Mouse (Mus musculus): ENCODE measurements around the gene Olfr875.
"Not testable (repeated sequence)": the region's sequence is repeated elsewhere in the genome, so short reads cannot be mapped to it uniquely, and the experiment has no call there.

Gene Olfr875

DNA sequence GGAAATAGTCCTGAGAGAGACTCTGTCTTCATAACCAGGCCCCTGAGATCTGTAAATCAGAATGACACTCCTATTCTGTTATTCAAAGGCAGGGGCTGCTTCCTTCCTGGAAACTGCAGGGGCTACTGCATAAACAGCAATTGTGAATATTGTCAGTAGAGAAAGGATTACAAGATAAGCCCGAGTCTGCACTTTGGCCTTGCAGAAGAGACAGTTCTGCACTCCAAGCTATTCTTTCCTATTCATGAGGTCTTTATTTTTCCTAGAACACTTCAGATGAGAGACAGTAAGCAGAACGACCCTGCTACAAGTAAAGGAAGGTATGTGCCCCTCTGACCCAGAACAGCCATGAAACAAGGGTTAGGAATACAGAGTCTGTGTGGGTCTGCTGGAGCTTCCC, at the start of gene Olfr875:
Gene Olfr875, plus strand, starts transcription at position 99 of the 400 bp plus-strand sequence.
- in situ Hi-C loops (cut with MboI; ENCODE audit: unreplicated experiment in 2 of 2) = no loop called here

DNA sequence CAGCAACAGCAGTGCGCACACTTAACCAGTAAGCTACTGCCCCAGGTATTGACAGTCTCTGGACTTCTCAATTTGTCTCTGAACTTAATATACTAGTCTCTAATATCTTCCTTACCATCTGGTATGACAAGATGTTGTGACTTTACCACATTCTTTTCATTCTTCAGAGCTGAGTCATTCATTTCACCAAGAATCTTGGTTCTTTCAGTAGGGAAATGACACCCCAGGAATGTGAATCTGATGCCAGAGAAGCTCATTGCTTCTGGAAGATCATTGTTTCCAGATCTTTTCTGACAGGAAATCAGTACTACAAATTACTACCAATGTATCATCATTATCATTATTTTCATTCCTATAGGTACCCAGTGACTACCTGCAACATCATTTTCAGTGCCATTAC, 37.3 kb upstream of the Olfr875 start:
- in situ Hi-C loops (cut with MboI; ENCODE audit: unreplicated experiment in 2 of 2) = no loop called here

DNA sequence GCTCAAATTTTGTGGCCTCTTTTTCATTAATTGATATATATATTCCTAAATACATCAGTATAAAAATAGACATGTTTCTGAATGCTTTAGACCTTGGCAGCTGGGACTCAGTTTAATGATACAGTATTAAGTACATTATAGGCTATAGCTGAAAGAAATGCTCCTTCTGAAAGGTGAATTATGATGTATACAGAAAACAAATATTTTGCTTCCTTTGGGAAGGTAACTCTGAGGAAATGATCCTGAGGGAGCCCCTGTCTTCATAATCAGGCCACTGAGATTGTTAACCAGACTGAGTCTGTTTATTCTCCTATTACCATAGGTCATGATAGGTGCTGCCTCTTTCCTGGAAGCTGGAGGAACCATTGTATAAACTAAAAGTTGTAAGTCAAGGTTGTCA, 26.9 kb upstream of the Olfr875 start, which contains the start of gene Olfr874:
Gene Olfr874, plus strand, starts transcription at position 301 of the 400 bp plus-strand sequence.
- in situ Hi-C loops (cut with MboI; ENCODE audit: unreplicated experiment in 2 of 2) = no loop called here

DNA sequence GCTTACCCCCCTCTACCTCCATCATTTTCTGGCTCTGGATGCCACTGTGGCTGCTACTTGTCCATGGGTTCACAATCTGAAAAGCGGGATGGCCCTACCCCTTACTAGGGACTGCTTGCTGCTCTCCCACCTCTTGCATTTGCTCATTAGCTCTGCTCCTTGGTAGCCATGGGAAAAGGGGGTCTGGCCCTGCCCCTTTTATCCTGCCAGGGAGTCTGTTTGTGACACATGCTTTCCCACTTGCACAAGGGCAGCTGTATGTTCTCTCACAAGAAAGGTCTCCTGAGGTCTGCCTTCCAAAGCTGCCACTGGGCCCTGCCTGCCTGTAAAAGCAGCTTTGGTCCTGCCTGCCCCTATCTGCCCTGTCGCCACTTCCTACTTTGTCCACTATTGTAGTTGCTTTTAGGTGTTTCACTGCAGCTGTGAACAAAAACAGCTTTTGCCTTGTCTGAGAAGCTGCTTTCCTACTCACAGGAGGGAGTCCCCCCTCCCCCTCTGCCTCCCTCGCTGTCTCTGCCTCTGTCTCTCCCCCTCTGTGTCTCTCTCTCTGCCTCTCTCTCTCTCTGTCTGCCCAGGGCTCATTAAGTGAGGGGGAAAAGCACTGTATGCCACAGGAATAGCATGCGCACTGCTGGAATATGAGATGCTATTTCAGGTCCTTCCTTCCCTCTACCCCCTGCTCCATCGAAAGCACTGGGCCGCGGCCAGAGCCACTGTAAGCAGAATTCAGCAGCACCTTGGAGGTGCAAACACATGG, 21.2 kb upstream of the Olfr875 start:
- in situ Hi-C loops (cut with MboI; ENCODE audit: unreplicated experiment in 2 of 2) = no loop called here

DNA sequence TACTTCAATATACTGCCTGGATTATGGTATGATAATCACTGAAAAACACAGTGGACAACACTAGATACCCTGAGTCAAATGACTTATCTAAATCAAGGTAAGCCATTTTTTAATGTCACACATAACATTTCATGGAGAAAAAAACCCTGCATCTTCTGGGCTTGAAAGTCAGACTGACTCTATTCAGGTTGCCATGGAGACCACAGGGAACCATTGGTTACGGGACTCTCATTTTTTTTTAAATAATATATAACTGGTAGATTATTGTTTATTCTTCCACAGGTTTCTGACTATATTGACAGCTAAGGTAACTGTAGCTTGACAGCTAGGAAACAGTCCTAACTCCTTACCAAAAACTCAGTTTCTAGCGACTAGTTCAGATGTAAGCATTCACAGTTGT, 20.2 kb upstream of the Olfr875 start:
- in situ Hi-C loops (cut with MboI; ENCODE audit: unreplicated experiment in 2 of 2) = no loop called here

DNA sequence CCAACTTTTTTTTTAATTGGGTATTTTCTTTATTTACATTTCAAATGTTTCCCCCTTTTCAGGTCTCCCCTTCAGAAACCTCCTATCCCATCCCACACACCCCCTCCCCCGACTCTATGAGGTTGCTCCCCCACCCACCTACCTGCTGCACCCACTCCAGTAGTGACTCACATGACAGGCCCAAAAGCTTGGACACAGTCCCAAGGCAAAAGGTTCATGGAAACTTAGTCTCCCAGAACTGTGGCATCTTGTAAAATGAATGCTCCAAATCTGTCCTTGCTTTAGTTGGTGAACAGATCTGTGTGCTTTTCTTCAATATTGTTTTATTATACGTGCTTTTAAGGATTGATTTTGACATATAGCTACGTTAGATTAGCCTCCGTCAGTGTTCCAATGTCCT, 19.7 kb upstream of the Olfr875 start:
- in situ Hi-C loops (cut with MboI; ENCODE audit: unreplicated experiment in 2 of 2) = no loop called here

DNA sequence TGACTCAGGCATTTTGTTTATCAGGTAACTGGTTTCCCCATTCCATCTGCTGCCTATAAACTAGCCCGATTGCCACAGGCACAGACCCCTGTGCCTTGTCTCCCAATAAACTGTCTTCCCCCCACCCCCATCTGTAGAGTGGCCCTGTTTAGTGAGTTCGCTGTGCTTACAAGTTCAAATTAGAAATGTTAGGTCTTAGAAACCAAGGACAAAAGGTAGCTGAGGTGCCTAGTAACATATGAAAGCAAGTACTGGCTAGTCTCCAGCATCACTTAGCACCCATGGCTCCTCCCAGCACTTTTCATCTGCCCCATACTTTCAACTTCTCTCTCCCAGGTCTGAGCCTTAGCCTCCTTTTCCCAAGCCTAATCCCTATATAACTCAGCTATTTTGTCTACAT, 9.9 kb upstream of the Olfr875 start:
- in situ Hi-C loops (cut with MboI; ENCODE audit: unreplicated experiment in 2 of 2) = no loop called here

DNA sequence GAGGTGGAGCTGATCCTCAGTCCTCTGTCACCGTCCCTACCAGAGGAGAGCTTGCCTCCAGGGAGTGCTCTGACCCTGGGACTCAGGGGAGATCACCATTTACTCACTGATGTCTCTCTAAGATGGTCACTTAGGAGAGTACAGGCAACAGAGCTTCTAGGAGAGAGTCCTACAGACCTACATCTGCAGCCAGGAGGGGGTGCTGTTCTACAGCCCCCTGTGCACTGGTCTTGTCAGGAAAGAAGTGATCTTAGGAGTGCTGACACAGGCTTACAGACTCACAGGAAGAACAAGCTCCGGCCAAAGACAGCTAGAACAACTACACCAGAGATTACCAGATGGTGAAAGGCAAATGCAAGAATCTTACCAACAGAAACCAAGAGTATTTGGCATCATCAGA, 9.1 kb upstream of the Olfr875 start:
- in situ Hi-C loops (cut with MboI; ENCODE audit: unreplicated experiment in 2 of 2) = no loop called here

DNA sequence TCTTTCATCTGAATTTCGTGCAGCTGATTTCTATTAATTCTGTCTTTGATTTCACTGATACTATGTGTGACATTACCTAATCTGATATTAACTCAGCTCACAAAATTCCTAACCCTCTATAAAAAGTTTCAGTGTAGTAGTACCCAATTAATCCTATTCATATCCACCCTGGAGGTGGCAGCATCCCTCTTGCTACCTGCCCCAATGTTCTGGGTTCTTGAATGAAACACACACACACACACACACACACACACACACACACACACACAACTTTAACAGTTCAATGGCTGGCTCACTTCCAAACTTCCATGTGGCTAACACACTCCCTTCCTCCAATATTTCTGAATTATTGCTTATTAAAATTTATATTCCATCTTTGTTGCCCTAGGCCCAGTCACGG, 996 bp upstream of the Olfr875 start:
- in situ Hi-C loops (cut with MboI; ENCODE audit: unreplicated experiment in 2 of 2) = no loop called here

DNA sequence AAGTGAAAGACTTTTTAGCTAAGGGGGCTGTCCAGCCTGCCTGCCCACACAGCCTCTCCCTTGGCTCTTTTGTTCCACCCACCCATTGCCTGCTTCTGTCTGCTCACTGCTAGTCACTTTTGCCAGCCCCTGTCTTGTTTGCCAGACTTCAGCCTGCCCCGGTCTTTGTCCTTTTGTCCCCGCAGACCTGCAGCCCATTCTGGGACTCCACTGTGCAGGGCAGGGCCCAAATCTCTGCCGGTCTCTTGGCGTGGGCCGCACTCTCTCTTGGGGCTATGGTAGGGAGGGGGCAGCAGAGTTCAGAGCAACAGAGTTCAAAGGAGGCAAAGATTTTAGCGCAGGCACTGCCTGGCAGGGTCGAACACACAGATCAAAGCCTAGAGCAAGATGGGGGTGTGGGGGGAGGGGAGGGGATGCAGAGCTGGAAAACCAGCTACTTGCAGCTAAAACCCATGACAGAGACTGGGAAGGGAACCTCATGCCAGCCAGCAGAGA, 11.2 kb downstream of the Olfr875 start:
- in situ Hi-C loops (cut with MboI; ENCODE audit: unreplicated experiment in 2 of 2) = no loop called here

DNA sequence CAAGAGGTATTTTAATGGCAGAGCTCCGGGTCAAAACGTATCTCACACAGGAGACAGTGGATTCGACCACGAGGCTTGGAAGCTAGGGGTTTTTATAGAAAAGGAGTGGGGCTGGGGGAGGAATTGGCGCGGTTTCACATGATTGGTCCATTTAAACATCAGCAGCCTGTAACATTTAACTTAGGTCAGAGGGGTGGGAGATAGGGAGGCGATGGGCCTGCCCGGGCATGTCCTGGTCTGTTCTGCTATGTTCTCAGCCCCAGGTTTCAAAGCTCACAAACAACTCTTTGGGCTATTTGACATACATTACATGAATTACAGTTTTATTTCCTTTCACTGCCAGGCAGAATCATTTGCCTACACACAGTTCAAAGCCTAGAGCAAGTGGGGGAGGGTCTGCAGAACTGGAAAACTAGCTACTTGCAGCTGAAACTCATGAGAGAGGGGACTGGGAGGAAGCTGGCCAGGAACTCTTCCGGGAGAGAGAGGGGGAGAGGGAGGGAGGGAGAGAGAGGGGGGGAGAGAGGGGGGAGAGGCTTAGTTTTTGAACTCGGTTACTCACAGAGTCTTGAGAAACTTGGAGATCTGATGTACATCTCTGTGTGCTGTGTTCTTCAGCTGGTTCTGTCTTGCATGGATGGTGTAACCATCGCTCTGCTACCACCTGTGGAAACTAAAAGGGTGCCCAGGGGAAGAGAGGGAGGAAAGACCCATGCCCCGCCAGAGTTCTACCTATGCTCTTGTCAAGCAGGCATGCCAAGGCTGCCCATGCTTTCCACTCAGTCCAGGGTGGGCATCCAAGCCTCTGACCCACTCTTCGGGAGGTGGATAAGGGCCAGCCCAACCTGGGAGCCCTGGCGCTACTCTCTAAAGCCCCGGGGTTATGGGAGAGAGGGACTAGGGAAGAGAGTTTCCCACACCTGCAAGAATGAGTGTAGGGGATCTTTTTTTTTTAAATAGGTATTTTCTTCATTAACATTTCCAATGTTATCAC, 12.0 kb downstream of the Olfr875 start:
- in situ Hi-C loops (cut with MboI; ENCODE audit: unreplicated experiment in 2 of 2) = not testable (repeated sequence)

DNA sequence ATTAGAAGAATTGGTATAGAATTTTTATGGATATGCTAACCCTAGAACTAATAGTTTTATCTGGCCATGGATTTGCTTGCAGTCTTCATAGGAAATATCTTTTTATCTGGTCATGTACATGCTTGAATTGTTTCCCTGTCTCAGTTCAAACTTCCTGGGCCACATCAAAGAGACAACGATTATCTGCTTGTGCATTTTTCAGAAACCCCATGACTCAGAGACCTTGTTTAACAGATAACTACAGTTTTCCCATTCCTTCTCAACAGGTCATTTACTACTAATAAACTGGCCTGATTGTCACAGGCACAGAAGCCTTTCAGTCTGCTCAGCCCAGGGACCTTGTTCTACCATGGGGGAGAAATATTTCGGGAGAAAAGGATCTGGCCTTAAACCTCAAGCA, 14.8 kb downstream of the Olfr875 start:
- in situ Hi-C loops (cut with MboI; ENCODE audit: unreplicated experiment in 2 of 2) = no loop called here

DNA sequence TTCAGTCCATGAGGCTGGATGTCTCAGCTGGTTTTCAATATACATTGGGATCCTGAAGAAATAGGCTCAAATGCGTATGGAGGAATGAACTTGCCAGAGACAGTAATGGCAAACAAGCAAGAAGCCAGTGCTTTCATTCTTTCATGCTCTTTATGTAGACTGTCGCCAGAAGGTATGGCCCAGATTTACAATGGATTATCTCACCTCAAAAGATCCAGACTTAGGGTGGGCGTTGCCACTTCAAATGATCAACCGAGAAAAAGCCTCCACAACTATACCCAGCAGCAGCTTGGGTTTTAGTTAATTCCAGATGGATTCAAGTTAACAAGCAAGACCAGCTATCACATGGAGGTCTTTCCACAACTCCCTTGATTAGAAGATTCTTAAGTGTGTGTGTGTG, 30.4 kb downstream of the Olfr875 start:
- in situ Hi-C loops (cut with MboI; ENCODE audit: unreplicated experiment in 2 of 2) = no loop called here

DNA sequence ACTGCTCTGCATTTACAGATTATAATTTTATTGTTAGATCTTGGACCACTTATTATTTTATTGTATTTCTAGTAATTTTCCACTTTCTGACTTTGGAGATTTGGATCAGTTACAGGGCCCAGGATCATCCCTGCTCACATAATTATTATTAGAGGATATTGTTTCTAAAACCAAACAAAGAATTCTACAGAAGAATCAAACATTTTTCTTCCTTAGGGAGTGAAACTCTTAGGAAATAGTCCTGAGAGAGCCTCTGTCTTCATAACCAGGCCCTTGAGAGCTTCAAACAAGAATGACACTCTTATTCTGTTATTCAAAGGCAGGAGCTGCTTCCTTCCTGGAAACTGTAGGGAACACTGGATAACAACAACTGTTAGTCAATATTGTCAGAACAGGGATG, 31.1 kb downstream of the Olfr875 start, which contains the start of gene Olfr876:
Gene Olfr876, plus strand, starts transcription at position 301 of the 400 bp plus-strand sequence.
- in situ Hi-C loops (cut with MboI; ENCODE audit: unreplicated experiment in 2 of 2) = no loop called here

DNA sequence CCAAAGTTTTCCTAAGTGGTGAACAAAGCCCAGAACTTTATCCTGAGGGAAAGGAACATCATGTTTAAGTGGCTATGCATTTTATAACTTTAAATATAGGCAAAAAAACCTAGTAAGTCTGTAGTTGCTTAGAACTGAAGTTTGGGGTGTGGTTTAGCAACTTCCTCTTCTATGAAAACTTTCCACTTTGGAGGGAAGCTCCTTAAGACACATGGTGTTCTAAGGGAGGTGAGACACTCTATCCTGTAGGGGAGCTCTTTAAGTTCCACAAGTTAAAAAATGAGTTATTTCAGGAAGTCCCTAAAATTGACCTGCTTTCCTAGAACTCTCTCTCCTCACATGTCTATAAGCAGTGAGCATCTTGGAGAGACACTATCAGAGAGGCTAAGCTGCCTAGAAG, 35.6 kb downstream of the Olfr875 start:
- in situ Hi-C loops (cut with MboI; ENCODE audit: unreplicated experiment in 2 of 2) = no loop called here

DNA sequence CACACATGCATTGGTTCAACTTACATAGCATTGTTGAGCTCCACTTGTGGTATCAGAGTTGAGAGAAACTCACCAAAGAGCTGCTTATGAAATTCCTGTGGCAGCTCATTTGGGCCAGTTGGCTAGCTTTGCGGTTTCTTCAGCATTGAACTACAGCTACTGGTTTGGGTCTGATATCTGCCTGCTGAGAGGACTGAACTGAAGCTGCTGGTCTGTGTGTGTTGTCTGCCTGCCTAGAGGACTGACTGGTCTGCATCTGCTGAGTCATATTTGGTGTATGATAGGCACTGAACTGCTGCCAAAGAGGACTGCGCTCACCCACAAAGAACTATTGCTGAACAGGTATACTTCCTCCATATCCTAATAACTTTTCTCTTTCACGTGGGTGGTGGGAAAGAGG, 36.8 kb downstream of the Olfr875 start:
- in situ Hi-C loops (cut with MboI; ENCODE audit: unreplicated experiment in 2 of 2) = no loop called here

DNA sequence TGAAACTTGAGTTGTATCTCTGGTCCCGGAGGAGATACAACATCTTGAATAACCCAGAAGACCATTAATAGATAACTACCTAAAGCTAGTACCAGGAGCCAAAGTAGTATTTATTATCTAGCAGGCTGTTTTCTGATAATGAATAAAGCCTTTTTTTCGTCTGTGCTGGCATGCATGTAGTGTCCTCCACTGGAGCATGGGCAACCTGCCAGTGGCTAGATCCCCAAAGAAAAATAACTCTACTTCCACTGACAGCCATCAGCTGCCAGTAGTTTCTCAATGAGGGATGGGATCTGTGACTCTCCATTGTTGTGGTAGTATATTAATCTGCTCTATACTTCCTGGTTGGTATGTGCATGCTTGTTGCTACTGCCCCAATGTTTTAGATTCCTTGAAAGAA, 37.3 kb downstream of the Olfr875 start:
- in situ Hi-C loops (cut with MboI; ENCODE audit: unreplicated experiment in 2 of 2) = no loop called here

DNA sequence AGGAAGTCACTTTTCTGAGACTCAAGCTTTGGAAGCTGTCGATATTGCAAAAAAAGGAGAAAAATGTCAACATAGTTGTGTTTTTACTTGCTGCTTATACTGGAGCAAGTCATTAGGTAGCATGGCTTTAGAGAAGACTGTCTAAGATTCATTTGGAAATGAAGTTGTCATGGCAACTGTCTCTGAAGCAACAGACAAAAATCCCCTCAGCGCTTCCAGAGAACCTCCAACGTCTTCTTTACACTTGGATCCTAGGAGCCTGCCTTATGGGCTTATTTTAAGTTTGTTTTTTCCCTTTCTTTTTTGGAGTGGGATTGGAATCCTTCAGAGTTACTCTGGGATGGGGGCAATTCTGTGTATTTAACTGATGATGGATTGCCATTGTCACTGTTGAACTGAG, 43.0 kb downstream of the Olfr875 start:
- in situ Hi-C loops (cut with MboI; ENCODE audit: unreplicated experiment in 2 of 2) = no loop called here

Data from v-Abl transformed pro-B cells (cell line).